Mouse (Mus musculus) ES-Bruce4 (cell line): ENCODE data around the gene Ifnar2.

ENCODE experiments used
- CTCF ChIP-seq: IDR thresholded peaks from one replicate; pipeline ENCODE4 v1.8.1; 2011; ENCODE audit warnings: low read depth, low read length
- EP300 ChIP-seq: IDR thresholded peaks from 2 replicates; pipeline ENCODE4 v1.6.1; 2011; ENCODE audit warnings: low read depth, low read length; ENCODE audit not compliant: insufficient read depth
- POLR2A ChIP-seq: IDR thresholded peaks from one replicate; pipeline ENCODE4 v1.8.1; 2011; ENCODE audit warnings: low read length; ENCODE audit not compliant: insufficient read depth

GRCm38 (mm10) chr16:91380151-91380550 is 7.6 kb downstream of the Ifnar2 start:
- no peak for TF ChIP-seq POLR2A
- TF ChIP-seq CTCF, result no peak
- no peak for TF ChIP-seq EP300
